Mouse (Mus musculus) embryonic fibroblast, embryonic 13.5 days (primary cell): ENCODE data around the gene Spata20.

Experiments
- CTCF ChIP-seq: IDR thresholded peaks from 2 replicates; pipeline ENCODE4 v1.5.1; 2011; ENCODE audit warnings: mild to moderate bottlenecking, control low read depth, low read length, moderate library complexity, borderline replicate concordance; ENCODE audit not compliant: insufficient read depth
- POLR2A ChIP-seq: IDR thresholded peaks from 2 replicates; pipeline ENCODE4 v1.6.1; 2011; ENCODE audit warnings: low read depth, mild to moderate bottlenecking, control low read depth, low read length, moderate library complexity

DNA sequence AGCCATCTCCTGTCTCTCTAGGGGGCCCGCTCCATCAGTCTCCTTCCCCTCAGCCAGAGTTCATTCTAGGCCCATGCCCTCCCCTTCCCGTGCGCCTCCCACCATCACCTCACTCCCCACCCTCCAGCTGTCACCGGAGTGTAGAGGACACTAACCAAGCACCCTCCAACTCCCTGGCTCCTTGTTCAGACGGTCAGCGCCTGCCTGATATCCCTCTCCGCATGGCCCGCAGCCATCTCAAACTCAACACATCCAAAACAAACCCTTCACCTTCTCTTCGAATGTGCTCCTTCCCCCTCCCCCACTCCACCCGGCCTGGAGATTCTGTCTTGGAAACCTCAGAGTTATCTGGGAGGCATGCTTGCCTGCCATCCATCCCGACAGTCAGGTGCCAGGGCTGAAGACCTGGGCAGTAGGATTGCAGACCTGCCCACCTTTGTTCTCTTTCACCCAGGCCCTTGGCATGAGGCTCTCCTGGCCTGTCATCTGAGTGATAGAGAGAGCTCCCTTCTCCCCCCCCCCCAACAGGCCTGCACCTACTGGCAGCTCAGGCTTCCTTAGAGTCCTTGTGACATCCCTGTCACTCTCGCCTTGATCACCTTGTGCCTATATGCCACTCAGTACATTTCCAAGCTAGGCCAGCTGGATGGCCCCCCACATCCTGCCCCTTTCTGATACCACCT is 34.7 kb downstream of the Spata20 start:
- TF ChIP-seq CTCF: no peak
- no peak for TF ChIP-seq POLR2A
